Mouse (Mus musculus): ENCODE measurements around the gene Lrrc32.

GRCm38 (mm10) chr7:98541564-98541963, 52.5 kb downstream of the Lrrc32 start:
- no peak for TF ChIP-seq CTCF (IDR thresholded peaks at IDR 0.05; ENCODE audit: low read depth, low read length)
- no peak for TF ChIP-seq POLR2A (IDR thresholded peaks at IDR 0.05; ENCODE audit: borderline replicate concordance, low read depth, low read length)

Measured in bone marrow macrophage, adult 2 months (primary cell).